Mouse (Mus musculus): ENCODE data around the gene Cdh5. TPM values are rescaled to one million over a fixed set of nuclear protein-coding genes. Genes with fewer than 3 reads are reported as not detected.
A peak's percentile ranks its signal among the peaks of the same experiment; 100 is the strongest.

The Cdh5 gene
- polyA plus RNA-seq, 1 experiment from 2014 or later: 18.0 TPM

DNA sequence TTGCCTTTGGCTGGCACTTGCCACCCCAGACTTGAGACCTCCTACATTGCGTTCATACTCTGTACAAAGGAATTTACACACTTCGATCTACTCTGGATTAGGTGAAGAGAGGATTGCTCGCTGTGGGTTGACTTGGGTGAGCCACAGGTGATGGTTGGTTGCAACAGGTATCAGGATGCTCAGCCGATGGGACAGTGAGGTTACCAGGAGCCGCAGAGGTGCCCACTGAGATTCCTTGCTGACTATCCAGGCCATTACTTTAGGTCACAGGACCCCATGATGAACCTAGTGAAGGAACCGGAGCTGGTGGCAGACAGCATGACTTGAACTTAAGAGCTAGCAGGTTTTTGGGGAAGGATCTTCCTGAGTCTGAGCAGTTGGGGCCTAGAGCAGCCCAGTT is 71.0 kb downstream of the Cdh5 start:
- H3K36me3 ChIP-seq (ENCODE audit: control insufficient read depth, insufficient read depth, low read length): no peaks in the 10 kb centered on the region
- H3K9me3 ChIP-seq (ENCODE audit: control insufficient read depth, low read length): no peaks in the 10 kb centered on the region
- H3K4me2 ChIP-seq: no peak overlapping the region
- H3K4me1 ChIP-seq (ENCODE audit: control insufficient read depth, insufficient read depth, low read length): no peaks in the 10 kb centered on the region; the same call in none of the 2 replicates
- H3K27ac ChIP-seq (ENCODE audit: low read depth, low read length): no peak overlapping the region
- 91% methylated on average over 6 of the region's 6 CpGs for WGBS
- no peak for DNase-seq (ENCODE audit: low spot score, missing footprints)
- no peak for ATAC-seq (ENCODE audit: low FRiP score)
- H3K9ac ChIP-seq (ENCODE audit: low read length): no peak overlapping the region
- peaks cover 39% of the 10 kb centered on the region for H3K27me3 ChIP-seq (ENCODE audit: control insufficient read depth, insufficient read depth, low read length)
- no peak overlapping the region for H3K4me3 ChIP-seq (ENCODE audit: low read depth, low read length)

DNA sequence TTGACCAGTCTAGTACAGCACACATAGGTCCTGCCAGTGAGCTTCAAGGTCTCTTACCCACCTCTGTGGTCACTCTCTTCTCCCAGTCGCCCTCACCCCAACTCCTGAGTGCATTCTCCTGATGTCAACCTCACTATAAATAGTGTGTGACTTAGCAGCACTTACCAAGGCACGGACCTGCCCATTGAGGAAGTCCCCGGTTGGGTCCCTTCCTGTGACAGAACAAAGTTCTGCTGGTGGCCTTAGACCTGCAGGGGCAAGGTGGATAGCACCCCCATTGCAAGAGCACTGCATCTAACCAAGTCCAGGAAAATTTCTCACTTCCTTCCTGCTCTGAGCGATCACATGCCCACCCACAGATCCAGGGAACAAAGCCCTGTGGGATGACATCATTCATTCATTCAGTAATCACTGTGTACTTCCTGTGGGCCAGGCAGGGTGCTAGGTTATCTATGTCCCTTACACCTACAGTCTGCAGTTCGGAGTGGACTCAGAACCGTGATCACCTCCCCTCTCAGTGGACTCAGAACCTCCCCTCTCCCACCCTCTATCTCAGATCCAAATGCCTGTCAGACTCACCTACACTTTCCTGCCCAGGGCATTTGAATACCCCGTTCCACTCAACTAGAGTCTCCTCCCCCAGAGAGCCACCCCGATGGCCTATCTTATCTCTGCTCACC is 74.6 kb downstream of the Cdh5 start:
- DNase-seq (ENCODE audit: low spot score, missing footprints) (peak; percentile 77), ATAC-seq (ENCODE audit: low FRiP score) (no peak)
- no peak overlapping the region for H3K9ac ChIP-seq (ENCODE audit: low read length)
- H3K4me3 ChIP-seq (ENCODE audit: low read depth, low read length): no peak overlapping the region
- H3K27ac ChIP-seq (ENCODE audit: low read depth, low read length): no peak overlapping the region
- peaks cover 23% of the 10 kb centered on the region for H3K27me3 ChIP-seq (ENCODE audit: control insufficient read depth, insufficient read depth, low read length)
- WGBS: 78% methylated on average over 8 of the region's 8 CpGs
- no peak overlapping the region for H3K4me2 ChIP-seq
- H3K36me3 ChIP-seq (ENCODE audit: control insufficient read depth, insufficient read depth, low read length): no peaks in the 10 kb centered on the region
- H3K9me3 ChIP-seq (ENCODE audit: control insufficient read depth, low read length): no peaks in the 10 kb centered on the region
- no peaks in the 10 kb centered on the region; the same call in 1 of the 2 replicates for H3K4me1 ChIP-seq (ENCODE audit: control insufficient read depth, insufficient read depth, low read length)

DNA sequence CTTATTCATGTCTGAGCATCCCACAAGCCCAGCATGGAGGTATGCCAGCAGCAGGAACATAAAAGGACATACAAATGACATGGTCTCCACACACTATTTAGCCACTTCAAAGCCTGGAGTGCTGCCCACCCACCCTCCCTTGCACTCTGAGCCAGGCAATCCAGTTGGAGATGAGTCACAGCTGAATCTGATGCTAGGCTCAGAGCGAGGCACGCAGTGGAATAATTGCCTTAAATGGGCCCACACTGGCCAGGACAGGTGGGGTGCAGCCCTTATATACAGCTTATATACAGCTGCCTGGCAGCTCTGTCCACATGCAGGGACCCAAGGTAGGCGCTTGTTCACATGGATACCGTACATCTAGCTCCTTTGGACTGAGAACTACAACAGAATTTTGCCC is 75.6 kb downstream of the Cdh5 start:
- H3K36me3 ChIP-seq (ENCODE audit: control insufficient read depth, insufficient read depth, low read length): no peaks in the 10 kb centered on the region
- no peak overlapping the region for H3K4me3 ChIP-seq (ENCODE audit: low read depth, low read length)
- no peak overlapping the region for H3K9ac ChIP-seq (ENCODE audit: low read length)
- no peak overlapping the region for H3K4me2 ChIP-seq
- H3K27me3 ChIP-seq (ENCODE audit: control insufficient read depth, insufficient read depth, low read length): peaks cover 12% of the 10 kb centered on the region
- DNase-seq (ENCODE audit: low spot score, missing footprints) (no peak), ATAC-seq (ENCODE audit: low FRiP score) (no peak)
- H3K27ac ChIP-seq (ENCODE audit: low read depth, low read length): no peak overlapping the region
- H3K4me1 ChIP-seq (ENCODE audit: control insufficient read depth, insufficient read depth, low read length): no peaks in the 10 kb centered on the region; the same call in 1 of the 2 replicates
- H3K9me3 ChIP-seq (ENCODE audit: control insufficient read depth, low read length): no peaks in the 10 kb centered on the region
- 90% methylated on average over 4 of the region's 4 CpGs for WGBS

DNA sequence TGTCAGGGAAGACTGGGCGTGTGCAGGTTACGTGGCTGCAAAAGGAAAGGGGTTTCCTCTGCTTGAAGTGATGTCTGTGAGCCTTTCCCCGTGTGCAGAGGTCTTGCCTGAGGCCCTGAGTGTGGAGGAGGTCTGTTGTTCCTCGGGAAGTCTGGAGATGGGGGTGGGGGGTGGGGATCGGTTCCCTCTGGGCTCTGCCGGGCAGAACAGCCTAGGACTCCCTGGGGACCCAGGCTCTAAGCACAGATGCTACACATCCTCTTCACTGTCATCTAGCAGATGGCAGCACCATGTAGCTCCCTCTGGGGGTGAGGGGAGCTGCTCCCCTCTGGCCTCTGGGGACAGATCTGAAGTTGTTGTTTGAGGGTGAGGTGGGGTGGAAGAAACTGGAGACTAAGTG is 83.5 kb downstream of the Cdh5 start:
- Histone ChIP-seq H3K9ac (ENCODE audit: low read length) (no peak overlapping the region), H3K4me2 (no peak overlapping the region), H3K36me3 (ENCODE audit: control insufficient read depth, insufficient read depth, low read length) (no peaks in the 10 kb centered on the region), H3K4me3 (ENCODE audit: low read depth, low read length) (no peak overlapping the region), H3K9me3 (ENCODE audit: control insufficient read depth, low read length) (no peaks in the 10 kb centered on the region), H3K4me1 (ENCODE audit: control insufficient read depth, insufficient read depth, low read length) (no peaks in the 10 kb centered on the region), H3K27me3 (ENCODE audit: control insufficient read depth, insufficient read depth, low read length) (no peaks in the 10 kb centered on the region), H3K27ac (ENCODE audit: low read depth, low read length) (no peak overlapping the region)
- no peak for DNase-seq (ENCODE audit: low spot score, missing footprints)
- ATAC-seq (ENCODE audit: low FRiP score): no peak
- 33% methylated on average over 6 of the region's 6 CpGs for WGBS

DNA sequence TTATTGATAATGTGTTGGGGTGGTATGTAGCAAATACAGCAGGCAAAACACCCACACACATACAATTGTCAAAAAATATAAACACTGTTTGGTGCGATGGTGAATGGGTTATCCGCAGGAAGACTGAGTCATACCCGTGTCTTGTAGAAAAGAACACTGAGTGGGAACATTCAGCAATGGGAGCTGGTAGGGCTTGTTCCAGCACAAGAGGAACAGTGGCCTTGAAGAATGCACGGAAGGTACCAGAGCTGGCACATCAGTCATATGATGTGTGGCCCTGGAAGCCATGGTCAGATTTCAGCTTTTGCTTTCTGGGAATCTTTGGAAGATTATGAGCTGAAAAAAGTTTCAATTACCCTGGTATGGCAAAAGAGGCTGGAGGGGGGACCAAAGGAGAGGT is 85.4 kb downstream of the Cdh5 start:
- no peak overlapping the region for H3K4me2 ChIP-seq
- no peak overlapping the region for H3K9ac ChIP-seq (ENCODE audit: low read length)
- H3K4me1 ChIP-seq (ENCODE audit: control insufficient read depth, insufficient read depth, low read length): peaks cover 5% of the 10 kb centered on the region; the same call in 1 of the 2 replicates
- DNase-seq (ENCODE audit: low spot score, missing footprints): no peak
- no peak for ATAC-seq (ENCODE audit: low FRiP score)
- H3K27ac ChIP-seq (ENCODE audit: low read depth, low read length): no peak overlapping the region
- no peak overlapping the region for H3K4me3 ChIP-seq (ENCODE audit: low read depth, low read length)
- H3K27me3 ChIP-seq (ENCODE audit: control insufficient read depth, insufficient read depth, low read length): no peaks in the 10 kb centered on the region
- no peaks in the 10 kb centered on the region for H3K36me3 ChIP-seq (ENCODE audit: control insufficient read depth, insufficient read depth, low read length)
- WGBS: 88% methylated on average over 4 of the region's 4 CpGs
- no peaks in the 10 kb centered on the region for H3K9me3 ChIP-seq (ENCODE audit: control insufficient read depth, low read length)

DNA sequence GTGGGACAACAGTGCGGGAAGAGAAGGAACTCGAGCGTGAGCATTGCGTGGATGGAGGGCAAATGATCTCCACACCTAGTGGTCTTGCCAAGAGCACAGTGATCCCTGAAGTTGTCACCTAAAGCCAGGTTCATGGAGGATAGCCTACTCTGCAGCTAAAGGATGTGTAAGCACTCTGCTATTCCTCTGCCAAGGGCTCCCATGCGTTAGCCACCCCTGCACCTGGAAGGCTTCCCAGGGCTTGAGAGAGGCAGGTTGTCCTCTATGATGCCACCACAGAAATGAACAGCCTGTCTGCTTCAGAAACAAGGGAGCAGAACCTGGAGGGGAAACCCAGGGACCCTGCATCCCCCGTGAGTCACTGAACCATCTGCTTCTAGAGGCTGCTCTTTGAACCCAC is 86.2 kb downstream of the Cdh5 start:
- no peaks in the 10 kb centered on the region for H3K27me3 ChIP-seq (ENCODE audit: control insufficient read depth, insufficient read depth, low read length)
- no peak for DNase-seq (ENCODE audit: low spot score, missing footprints)
- peaks cover 5% of the 10 kb centered on the region; the same call in 1 of the 2 replicates for H3K4me1 ChIP-seq (ENCODE audit: control insufficient read depth, insufficient read depth, low read length)
- H3K27ac ChIP-seq (ENCODE audit: low read depth, low read length): no peak overlapping the region
- 90% methylated on average over 6 of the region's 6 CpGs for WGBS
- no peak overlapping the region for H3K9ac ChIP-seq (ENCODE audit: low read length)
- no peak overlapping the region for H3K4me3 ChIP-seq (ENCODE audit: low read depth, low read length)
- no peaks in the 10 kb centered on the region for H3K36me3 ChIP-seq (ENCODE audit: control insufficient read depth, insufficient read depth, low read length)
- no peaks in the 10 kb centered on the region for H3K9me3 ChIP-seq (ENCODE audit: control insufficient read depth, low read length)
- no peak overlapping the region for H3K4me2 ChIP-seq
- no peak for ATAC-seq (ENCODE audit: low FRiP score)

DNA sequence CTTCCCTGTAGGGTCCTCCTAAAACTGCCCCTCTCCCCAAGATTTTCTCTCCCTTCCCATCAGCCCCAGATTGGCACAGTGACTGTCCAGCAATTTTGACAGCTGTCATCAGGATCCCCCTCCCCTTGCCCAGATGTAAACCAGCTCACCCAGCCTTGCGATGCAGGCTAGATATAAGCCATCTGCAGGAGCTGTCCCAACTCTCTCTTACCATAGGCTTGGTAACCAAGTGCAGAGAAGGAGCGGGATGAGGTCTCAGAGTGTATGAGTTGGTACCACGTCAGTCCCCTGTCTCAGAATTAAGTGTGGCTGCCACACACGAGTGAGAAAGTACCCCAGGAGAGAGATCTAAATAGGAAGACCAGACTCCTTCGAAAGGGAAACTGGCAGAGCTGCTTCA is 87.0 kb downstream of the Cdh5 start:
- Histone ChIP-seq H3K27ac (ENCODE audit: low read depth, low read length) (no peak overlapping the region), H3K9ac (ENCODE audit: low read length) (no peak overlapping the region), H3K9me3 (ENCODE audit: control insufficient read depth, low read length) (no peaks in the 10 kb centered on the region), H3K4me1 (ENCODE audit: control insufficient read depth, insufficient read depth, low read length) (peaks cover 5% of the 10 kb centered on the region; the same call in 1 of the 2 replicates), H3K4me2 (no peak overlapping the region), H3K4me3 (ENCODE audit: low read depth, low read length) (no peak overlapping the region), H3K27me3 (ENCODE audit: control insufficient read depth, insufficient read depth, low read length) (no peaks in the 10 kb centered on the region), H3K36me3 (ENCODE audit: control insufficient read depth, insufficient read depth, low read length) (no peaks in the 10 kb centered on the region)
- no peak for ATAC-seq (ENCODE audit: low FRiP score)
- DNase-seq (ENCODE audit: low spot score, missing footprints): no peak
- WGBS: 75% methylated on average over 5 of the region's 5 CpGs

DNA sequence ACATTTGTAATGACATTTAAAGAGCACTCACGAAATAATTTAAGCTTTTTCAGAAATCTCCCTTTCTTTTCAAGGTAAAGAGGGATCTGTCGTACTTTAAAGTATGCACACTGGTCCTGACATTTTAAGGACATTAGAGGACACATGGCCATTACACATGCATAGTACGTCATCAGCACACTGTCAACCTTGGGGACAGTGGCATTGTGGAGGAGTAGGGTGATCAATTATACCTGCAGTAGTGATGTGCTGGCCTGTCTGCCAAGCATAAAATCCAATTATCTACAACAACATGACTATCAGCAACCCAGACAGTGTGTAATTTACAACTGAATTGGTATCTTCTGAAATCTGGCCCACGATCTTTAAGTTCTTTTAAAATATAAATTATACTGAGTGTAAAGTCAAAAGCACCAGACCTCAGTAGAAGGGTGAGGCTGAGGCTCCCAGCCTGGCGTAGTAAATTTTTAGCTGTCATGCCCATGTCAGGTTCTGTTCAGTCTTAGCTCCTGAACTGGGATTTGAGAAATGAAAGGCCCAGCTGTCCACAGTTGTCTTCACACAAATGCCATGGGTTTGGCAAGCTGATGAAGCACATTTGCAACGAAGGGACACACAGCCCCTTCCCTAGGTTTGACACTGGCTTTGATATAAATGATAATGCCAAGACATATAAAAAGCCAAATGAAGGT is 89.5 kb downstream of the Cdh5 start:
- DNase-seq (ENCODE audit: low spot score, missing footprints): no peak
- WGBS: 71% methylated on average over 6 of the region's 6 CpGs
- no peaks in the 10 kb centered on the region for H3K9me3 ChIP-seq (ENCODE audit: control insufficient read depth, low read length)
- H3K36me3 ChIP-seq (ENCODE audit: control insufficient read depth, insufficient read depth, low read length): no peaks in the 10 kb centered on the region
- no peak overlapping the region for H3K27ac ChIP-seq (ENCODE audit: low read depth, low read length)
- H3K4me2 ChIP-seq: no peak overlapping the region
- peaks cover 5% of the 10 kb centered on the region; the same call in 1 of the 2 replicates for H3K4me1 ChIP-seq (ENCODE audit: control insufficient read depth, insufficient read depth, low read length)
- H3K27me3 ChIP-seq (ENCODE audit: control insufficient read depth, insufficient read depth, low read length): no peaks in the 10 kb centered on the region
- no peak overlapping the region for H3K4me3 ChIP-seq (ENCODE audit: low read depth, low read length)
- ATAC-seq (ENCODE audit: low FRiP score): no peak
- H3K9ac ChIP-seq (ENCODE audit: low read length): no peak overlapping the region

DNA sequence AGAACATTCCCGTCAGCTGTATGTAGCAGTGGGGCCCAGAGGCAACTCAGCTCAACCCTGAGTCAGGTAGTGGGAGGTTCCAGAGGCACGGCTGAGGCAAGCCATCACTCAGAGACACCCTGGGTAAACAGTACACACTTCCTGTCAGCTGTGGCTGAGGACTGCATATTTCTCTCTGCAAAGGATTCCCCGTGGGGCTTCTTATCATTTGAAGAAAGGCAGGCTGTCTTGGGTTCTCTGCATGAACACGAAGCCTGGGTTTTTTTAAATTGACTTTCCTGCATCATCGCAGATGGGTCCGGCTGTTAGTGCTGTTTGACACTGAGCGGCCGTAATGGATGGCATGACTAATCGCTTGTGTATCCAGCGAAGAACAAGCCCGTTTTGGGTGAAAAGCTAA is 90.1 kb downstream of the Cdh5 start:
- Histone ChIP-seq H3K4me1 (ENCODE audit: control insufficient read depth, insufficient read depth, low read length) (peaks cover 5% of the 10 kb centered on the region; the same call in 1 of the 2 replicates), H3K9ac (ENCODE audit: low read length) (0 out of 2 replicates have a peak overlapping the region, but pooled peaks have one; percentile 5), H3K36me3 (ENCODE audit: control insufficient read depth, insufficient read depth, low read length) (no peaks in the 10 kb centered on the region), H3K4me3 (ENCODE audit: low read depth, low read length) (no peak overlapping the region), H3K27ac (ENCODE audit: low read depth, low read length) (no peak overlapping the region), H3K4me2 (no peak overlapping the region), H3K9me3 (ENCODE audit: control insufficient read depth, low read length) (no peaks in the 10 kb centered on the region), H3K27me3 (ENCODE audit: control insufficient read depth, insufficient read depth, low read length) (no peaks in the 10 kb centered on the region)
- ATAC-seq (ENCODE audit: low FRiP score) (peak; percentile 62), DNase-seq (ENCODE audit: low spot score, missing footprints) (peak; percentile 83)
- 45% methylated on average over 11 of the region's 11 CpGs for WGBS
